Mouse (Mus musculus) liver, embryonic 14.5 days (tissue): Measurements from ENCODE around the gene Il5.

Experiments used
- CTCF ChIP-seq: IDR thresholded peaks from 2 replicates; pipeline ENCODE4 v1.5.1; 2016; ENCODE audit warnings: antibody characterized with exemption, low read depth, control low read depth
- EP300 ChIP-seq: IDR thresholded peaks from 2 replicates; pipeline ENCODE4 v1.6.1; 2016; ENCODE audit warnings: antibody characterized with exemption, low read depth

DNA sequence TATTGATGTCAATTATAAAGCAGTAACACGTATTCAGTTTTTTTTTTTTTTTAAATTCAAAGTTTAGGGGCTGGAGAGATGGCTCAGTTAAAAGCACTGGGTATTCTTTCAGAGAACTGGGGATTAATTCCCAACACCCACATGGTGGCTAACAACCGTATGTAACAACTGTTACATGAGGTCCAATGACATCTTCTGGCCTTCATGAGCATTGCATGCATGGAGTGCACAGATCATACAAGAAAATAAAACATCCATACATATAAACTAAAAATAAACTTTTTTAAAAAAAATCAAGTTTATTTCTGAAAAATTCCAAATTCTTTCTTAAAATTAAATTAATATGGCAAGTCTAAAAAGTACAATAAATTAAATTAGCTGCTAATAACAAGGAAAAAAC, 38.9 kb upstream of the Il5 start:
- TF ChIP-seq CTCF (no peak; the same call in 1 of the 2 replicates), EP300 (no peak)
